Mouse (Mus musculus): Measurements from ENCODE around the gene Coa7. TPM values are rescaled to one million over a fixed set of nuclear protein-coding genes. Genes with fewer than 3 reads are reported as not detected.
A peak's percentile ranks its signal among the peaks of the same experiment; 100 is the strongest.

Gene Coa7
- total and polyA plus RNA-seq, 2 experiments, result 11.7 to 19.3 TPM

DNA sequence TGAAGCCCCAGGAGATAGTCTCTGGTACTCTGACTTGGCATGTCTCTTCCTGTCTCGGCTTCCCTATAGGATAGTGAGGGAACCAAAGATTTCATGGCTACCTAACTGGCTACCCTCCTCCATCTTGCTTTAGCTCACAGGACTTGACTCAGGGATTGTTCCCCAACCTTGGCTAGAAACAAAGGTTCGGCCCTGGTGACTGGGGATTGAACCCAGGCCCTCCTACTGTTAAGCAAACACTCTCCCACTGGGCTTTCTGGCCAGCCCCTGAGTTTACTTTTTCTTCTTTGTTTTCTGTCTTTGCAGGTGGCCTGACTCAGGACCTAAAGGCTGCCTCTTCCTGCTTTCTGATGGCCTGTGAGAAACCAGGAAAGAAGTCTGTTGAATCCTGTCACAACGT, 9.9 kb downstream of the Coa7 start:
- no peaks in the 10 kb centered on the region for H3K79me2 ChIP-seq (ENCODE audit: control insufficient read depth, insufficient read depth, low read length)
- H3K27me3 ChIP-seq (ENCODE audit: control insufficient read depth, insufficient read depth, low read length), result no peaks in the 10 kb centered on the region
- no peak overlapping the region for H3K4me3 ChIP-seq (ENCODE audit: insufficient read depth, low read depth, low read length)
- no peak for TF ChIP-seq CTCF (IDR thresholded peaks at IDR 0.05; ENCODE audit: low read depth, low read length)
- TF ChIP-seq POLR2A (IDR thresholded peaks at IDR 0.05; ENCODE audit: extremely low read depth, insufficient read depth, low read length), result no peak
- peaks cover 18% of the 10 kb centered on the region for H3K4me1 ChIP-seq (ENCODE audit: control insufficient read depth, insufficient read depth, low read length)
- no peak for DNase-seq (ENCODE audit: extremely low read depth, low read depth, low spot score)
- H3K36me3 ChIP-seq (ENCODE audit: control insufficient read depth, insufficient read depth, low read length), result peaks cover 10% of the 10 kb centered on the region
- peak overlapping the region; percentile 53 for H3K27ac ChIP-seq (replicated peaks; ENCODE audit: insufficient read depth, low read depth, low read length)
- no peak overlapping the region for H3K9ac ChIP-seq (ENCODE audit: low read depth, low read length)
- WGBS, result 43% methylated on average over 3 of the region's 3 CpGs

DNA sequence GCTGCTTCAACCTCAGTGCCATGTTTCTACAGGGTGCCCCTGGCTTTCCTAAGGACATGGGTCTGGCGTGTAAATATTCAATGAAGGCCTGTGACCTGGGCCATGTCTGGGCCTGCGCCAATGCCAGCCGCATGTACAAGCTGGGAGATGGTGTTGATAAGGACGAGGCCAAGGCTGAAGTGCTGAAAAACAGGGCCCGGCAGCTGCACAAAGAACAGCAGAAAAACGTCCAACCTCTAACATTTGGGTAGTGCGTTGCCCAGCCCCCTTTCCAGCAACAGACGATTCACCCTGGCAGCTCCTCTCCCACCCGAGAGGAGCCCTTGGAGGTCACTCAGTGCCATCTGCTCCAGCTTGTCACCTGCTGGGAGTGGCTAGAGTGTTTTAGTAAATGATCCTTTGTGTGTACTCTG, 10.4 kb downstream of the Coa7 start:
- Histone ChIP-seq H3K4me3 (ENCODE audit: insufficient read depth, low read depth, low read length) (no peak overlapping the region), H3K36me3 (ENCODE audit: control insufficient read depth, insufficient read depth, low read length) (peaks cover 7% of the 10 kb centered on the region), H3K4me1 (ENCODE audit: control insufficient read depth, insufficient read depth, low read length) (peaks cover 18% of the 10 kb centered on the region), H3K9ac (ENCODE audit: low read depth, low read length) (peak overlapping the region; percentile 21; the same call in 1 of the 2 replicates), H3K79me2 (ENCODE audit: control insufficient read depth, insufficient read depth, low read length) (no peaks in the 10 kb centered on the region), H3K27ac (replicated peaks; ENCODE audit: insufficient read depth, low read depth, low read length) (peak overlapping the region; percentile 53), H3K27me3 (ENCODE audit: control insufficient read depth, insufficient read depth, low read length) (no peaks in the 10 kb centered on the region)
- peak; percentile 84 for DNase-seq (ENCODE audit: extremely low read depth, low read depth, low spot score)
- WGBS, result 20% methylated on average over 9 of the region's 9 CpGs
- no peak for TF ChIP-seq POLR2A (IDR thresholded peaks at IDR 0.05; ENCODE audit: extremely low read depth, insufficient read depth, low read length)
- no peak for TF ChIP-seq CTCF (IDR thresholded peaks at IDR 0.05; ENCODE audit: low read depth, low read length)

DNA sequence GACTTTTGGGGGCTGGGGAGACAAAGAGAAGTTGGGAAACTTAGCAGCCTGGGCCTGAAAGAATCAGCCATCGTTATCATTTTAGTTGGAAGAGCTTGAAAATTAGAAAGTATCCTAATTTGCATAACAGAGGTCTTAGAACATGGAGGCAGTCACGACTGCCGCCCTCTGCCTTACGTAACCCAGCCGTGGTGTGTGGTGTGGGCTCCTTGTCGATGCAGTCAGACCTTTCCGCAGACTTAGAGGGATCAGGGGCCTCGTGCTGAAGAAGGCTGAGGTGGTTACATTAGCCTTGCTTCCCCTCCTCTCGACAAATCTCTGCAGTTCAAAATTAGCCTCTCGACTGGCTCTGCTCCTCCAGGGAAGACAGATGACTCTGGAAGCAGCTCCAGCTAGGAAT, 10.9 kb downstream of the Coa7 start:
- WGBS, result 56% methylated on average over 10 of the region's 10 CpGs
- Histone ChIP-seq H3K4me1 (ENCODE audit: control insufficient read depth, insufficient read depth, low read length) (peaks cover 18% of the 10 kb centered on the region), H3K36me3 (ENCODE audit: control insufficient read depth, insufficient read depth, low read length) (peaks cover 7% of the 10 kb centered on the region), H3K79me2 (ENCODE audit: control insufficient read depth, insufficient read depth, low read length) (no peaks in the 10 kb centered on the region), H3K4me3 (ENCODE audit: insufficient read depth, low read depth, low read length) (no peak overlapping the region), H3K9ac (ENCODE audit: low read depth, low read length) (no peak overlapping the region), H3K27ac (replicated peaks; ENCODE audit: insufficient read depth, low read depth, low read length) (peak overlapping the region; percentile 53; the same call in 1 of the 2 replicates), H3K27me3 (ENCODE audit: control insufficient read depth, insufficient read depth, low read length) (no peaks in the 10 kb centered on the region)
- DNase-seq (ENCODE audit: extremely low read depth, low read depth, low spot score), result no peak
- TF ChIP-seq CTCF (IDR thresholded peaks at IDR 0.05; ENCODE audit: low read depth, low read length) (no peak), POLR2A (IDR thresholded peaks at IDR 0.05; ENCODE audit: extremely low read depth, insufficient read depth, low read length) (no peak)

DNA sequence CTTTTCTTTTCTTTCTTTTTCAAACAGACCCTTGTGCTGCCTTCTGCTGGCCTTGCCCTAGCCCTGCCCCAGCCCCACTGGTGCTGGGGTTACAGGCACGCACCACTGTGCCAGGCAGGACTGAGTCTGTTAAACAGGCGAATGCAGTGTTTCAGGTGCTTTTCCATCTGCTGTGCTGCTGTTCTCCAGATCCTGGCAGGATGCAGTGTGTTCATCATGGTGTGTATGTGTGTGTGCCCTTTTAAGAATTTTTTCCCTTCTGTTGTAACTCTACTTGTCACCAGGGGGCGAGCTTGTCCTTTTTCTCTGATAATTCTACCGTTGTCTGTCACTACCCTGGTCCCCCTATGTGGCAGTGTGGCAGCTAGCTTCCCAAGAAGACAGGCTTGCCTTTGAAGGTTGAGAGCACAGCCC, 11.3 kb downstream of the Coa7 start:
- peak; percentile 51 for DNase-seq (ENCODE audit: extremely low read depth, low read depth, low spot score)
- H3K36me3 ChIP-seq (ENCODE audit: control insufficient read depth, insufficient read depth, low read length), result peaks cover 5% of the 10 kb centered on the region; the same call in 1 of the 2 replicates
- H3K79me2 ChIP-seq (ENCODE audit: control insufficient read depth, insufficient read depth, low read length), result no peaks in the 10 kb centered on the region
- no peak overlapping the region for H3K9ac ChIP-seq (ENCODE audit: low read depth, low read length)
- H3K27me3 ChIP-seq (ENCODE audit: control insufficient read depth, insufficient read depth, low read length), result no peaks in the 10 kb centered on the region
- peaks cover 18% of the 10 kb centered on the region for H3K4me1 ChIP-seq (ENCODE audit: control insufficient read depth, insufficient read depth, low read length)
- no peak overlapping the region for H3K27ac ChIP-seq (replicated peaks; ENCODE audit: insufficient read depth, low read depth, low read length)
- 28% methylated on average over 4 of the region's 4 CpGs for WGBS
- peak; percentile 58 for TF ChIP-seq CTCF (IDR thresholded peaks at IDR 0.05; ENCODE audit: low read depth, low read length)
- no peak for TF ChIP-seq POLR2A (IDR thresholded peaks at IDR 0.05; ENCODE audit: extremely low read depth, insufficient read depth, low read length)
- no peak overlapping the region for H3K4me3 ChIP-seq (ENCODE audit: insufficient read depth, low read depth, low read length)

DNA sequence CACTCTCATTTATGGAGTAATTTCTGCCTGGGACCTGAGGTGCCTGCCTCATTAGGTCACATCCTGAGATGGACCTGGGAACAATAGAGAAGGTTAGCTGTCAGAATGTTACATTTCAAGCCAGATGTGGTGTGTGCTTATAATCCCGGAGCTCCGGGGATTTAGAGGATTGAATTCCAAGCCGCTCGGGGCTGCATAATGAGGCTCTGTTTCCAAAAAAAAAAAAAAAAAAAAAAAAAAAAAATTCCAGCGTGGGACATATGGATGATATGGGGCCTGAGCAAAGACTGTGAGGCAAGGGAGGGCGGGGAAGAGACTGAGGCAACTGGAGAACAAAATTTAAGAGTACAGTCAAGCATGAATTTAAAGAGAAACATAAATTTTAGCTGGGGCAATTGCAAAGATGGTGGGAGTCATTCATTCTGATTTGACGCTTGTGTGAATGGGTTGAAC, 16.7 kb downstream of the Coa7 start:
- 75% methylated on average over 7 of the region's 7 CpGs for WGBS
- no peaks in the 10 kb centered on the region for H3K27me3 ChIP-seq (ENCODE audit: control insufficient read depth, insufficient read depth, low read length)

DNA sequence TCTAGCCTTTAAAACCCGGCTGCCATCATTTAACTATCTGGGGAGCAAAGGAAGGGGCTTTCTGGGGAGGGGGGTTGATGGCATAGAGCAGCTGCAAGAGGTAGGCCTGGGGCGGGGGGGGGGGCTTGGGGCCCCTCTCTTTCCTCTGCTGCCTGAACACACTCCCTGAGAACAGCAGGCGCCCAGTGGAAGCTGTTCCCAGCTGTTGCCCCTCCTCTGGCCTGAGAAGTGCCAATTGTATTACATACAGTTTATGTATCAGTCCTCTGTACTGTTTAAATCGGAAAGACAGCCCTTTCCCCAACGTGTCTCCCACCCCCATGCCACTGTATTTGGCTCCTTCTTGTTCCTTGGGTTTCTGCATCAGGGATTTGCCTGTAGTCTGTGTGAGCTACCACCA, 17.9 kb downstream of the Coa7 start:
- 83% methylated on average over 5 of the region's 5 CpGs for WGBS
- H3K4me3 ChIP-seq (ENCODE audit: insufficient read depth, low read depth, low read length), result no peak overlapping the region
- no peak for DNase-seq (ENCODE audit: extremely low read depth, low read depth, low spot score)
- no peak overlapping the region for H3K27ac ChIP-seq (replicated peaks; ENCODE audit: insufficient read depth, low read depth, low read length)
- no peaks in the 10 kb centered on the region for H3K36me3 ChIP-seq (ENCODE audit: control insufficient read depth, insufficient read depth, low read length)
- H3K4me1 ChIP-seq (ENCODE audit: control insufficient read depth, insufficient read depth, low read length), result peaks cover 27% of the 10 kb centered on the region
- no peak overlapping the region for H3K9ac ChIP-seq (ENCODE audit: low read depth, low read length)
- H3K79me2 ChIP-seq (ENCODE audit: control insufficient read depth, insufficient read depth, low read length), result no peaks in the 10 kb centered on the region
- H3K27me3 ChIP-seq (ENCODE audit: control insufficient read depth, insufficient read depth, low read length), result no peaks in the 10 kb centered on the region
- TF ChIP-seq CTCF (IDR thresholded peaks at IDR 0.05; ENCODE audit: low read depth, low read length) (no peak), POLR2A (IDR thresholded peaks at IDR 0.05; ENCODE audit: extremely low read depth, insufficient read depth, low read length) (no peak)

More for the DNA sequence above, 16.7 kb downstream of the Coa7 start:
- Histone ChIP-seq H3K9ac (ENCODE audit: low read depth, low read length) (no peak overlapping the region), H3K27ac (replicated peaks; ENCODE audit: insufficient read depth, low read depth, low read length) (no peak overlapping the region), H3K79me2 (ENCODE audit: control insufficient read depth, insufficient read depth, low read length) (no peaks in the 10 kb centered on the region), H3K36me3 (ENCODE audit: control insufficient read depth, insufficient read depth, low read length) (no peaks in the 10 kb centered on the region), H3K4me1 (ENCODE audit: control insufficient read depth, insufficient read depth, low read length) (peaks cover 25% of the 10 kb centered on the region), H3K4me3 (ENCODE audit: insufficient read depth, low read depth, low read length) (no peak overlapping the region)
- TF ChIP-seq CTCF (IDR thresholded peaks at IDR 0.05; ENCODE audit: low read depth, low read length) (no peak), POLR2A (IDR thresholded peaks at IDR 0.05; ENCODE audit: extremely low read depth, insufficient read depth, low read length) (no peak)
- DNase-seq (ENCODE audit: extremely low read depth, low read depth, low spot score), result no peak

Data from liver, adult 2 months (tissue).